Mouse (Mus musculus): ENCODE data around the gene Ubl3.

DNA sequence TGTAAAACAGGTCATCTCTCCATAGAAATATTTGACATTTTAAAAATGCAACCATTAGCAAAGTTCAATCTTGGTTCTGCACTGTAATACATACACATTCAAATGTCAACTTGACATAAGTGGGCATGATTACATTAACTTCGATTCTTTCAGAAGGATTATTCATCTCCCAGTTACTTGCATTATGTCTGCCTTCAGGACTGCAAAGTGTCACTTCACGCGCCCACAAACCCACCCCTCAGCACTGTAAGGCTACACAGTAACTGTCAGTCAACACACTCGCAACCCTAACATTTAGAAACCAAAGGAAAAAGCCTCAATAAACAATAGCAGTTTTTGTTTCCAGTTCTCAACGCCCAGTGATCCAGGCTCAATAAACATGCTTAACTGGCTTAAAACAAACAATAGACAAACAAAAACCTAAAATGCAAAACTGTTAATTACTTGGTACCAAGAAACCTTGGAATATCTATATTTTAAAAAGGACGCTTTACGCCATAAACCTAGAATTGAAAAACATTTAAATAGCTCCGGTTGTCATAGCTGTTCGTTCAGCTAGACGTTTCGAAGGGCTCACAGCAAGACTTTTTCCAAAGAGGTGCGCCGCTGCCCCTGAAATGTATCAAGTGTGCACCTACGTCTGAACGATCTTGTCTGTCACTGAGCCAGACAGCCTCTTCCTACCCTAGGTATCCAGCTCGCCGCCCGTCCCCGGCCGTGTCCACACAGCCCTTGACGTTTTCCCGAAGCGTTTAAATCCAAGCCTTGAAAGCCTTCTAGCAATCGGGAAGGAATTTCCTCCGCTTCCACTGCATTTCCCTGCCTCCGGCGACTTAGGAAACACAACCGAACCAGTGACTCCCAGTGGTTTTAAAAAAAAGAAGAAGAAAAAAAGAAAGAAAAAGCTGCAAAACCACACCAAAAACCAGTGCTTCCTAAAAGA lies 1.5 kb downstream of the Ubl3 start:
- TF ChIP-seq MYOD1 (IDR thresholded peaks at IDR 0.05; ENCODE audit: control insufficient read depth in 1 of 3, insufficient read length in 2 of 3, low read depth in 2 of 3) (no peak), POLR2AphosphoS2 (IDR thresholded peaks at IDR 0.05; ENCODE audit: insufficient read length, low read depth) (no peak), MAX (IDR thresholded peaks at IDR 0.05; ENCODE audit: low read depth) (no peak), POLR2A (IDR thresholded peaks at IDR 0.05; ENCODE audit: insufficient read length, low read depth) (no peak), USF1 (IDR thresholded peaks at IDR 0.05; ENCODE audit: low read depth) (no peak), REST (IDR thresholded peaks at IDR 0.05; ENCODE audit: insufficient read depth, insufficient read length) (no peak), TCF12 (IDR thresholded peaks at IDR 0.05; ENCODE audit: insufficient read depth, poor library complexity, severe bottlenecking) (no peak), MYOG (IDR thresholded peaks at IDR 0.05; ENCODE audit: control insufficient read depth in 1 of 3, insufficient read depth in 1 of 3, insufficient read length in 2 of 3, low read depth in 2 of 3) (no peak), E2F4 (IDR thresholded peaks at IDR 0.05; ENCODE audit: insufficient read depth) (no peak), SRF (IDR thresholded peaks at IDR 0.05; ENCODE audit: control insufficient read depth, insufficient read length, low read depth) (no peak), CEBPB (IDR thresholded peaks at IDR 0.05; ENCODE audit: insufficient read depth, poor library complexity, severe bottlenecking) (no peak), TCF3 (IDR thresholded peaks at IDR 0.05; ENCODE audit: insufficient read length, low read depth) (no peak)

Measured in myocyte (in vitro differentiated cells).